Mouse (Mus musculus): ENCODE measurements around the gene Ltbp1.

DNA sequence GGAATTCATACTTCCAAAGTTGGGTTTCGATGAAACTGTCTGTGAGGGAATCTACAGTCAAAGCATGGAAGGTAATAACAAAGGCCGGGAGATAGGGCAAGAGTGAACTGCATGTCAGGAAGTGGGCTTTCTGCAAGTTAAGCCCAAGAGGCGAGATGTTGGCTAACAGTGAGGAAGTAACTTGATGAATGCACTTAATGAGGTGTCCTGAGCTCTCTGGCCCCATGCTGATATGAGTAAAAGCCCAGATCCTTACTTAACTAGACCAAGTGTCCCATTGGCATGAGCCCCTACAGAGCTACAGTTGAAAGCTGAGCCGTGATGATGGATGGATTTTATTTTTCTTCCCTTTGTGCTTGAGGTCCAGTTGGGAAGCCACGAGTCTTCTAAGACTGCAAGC lies 276.0 kb downstream of the Ltbp1 start:
- TF ChIP-seq CTCF (IDR thresholded peaks at IDR 0.05; ENCODE audit: control insufficient read depth, insufficient read depth, low read length): no peak
- TF ChIP-seq POLR2A (IDR thresholded peaks at IDR 0.05; ENCODE audit: borderline replicate concordance, control insufficient read depth, low read depth, low read length): no peak
